ENCODE assay signal across 1 mouse cellular context in genomic region chr11:120572417-120572751, GRCm38 (mm10).
TF ChIP-seq lines count a peak whose summit lies in the region.

No protein-coding gene starts in this region.

TF ChIP-seq in CH12.LX, 34 proteins besides CTCF, POLR2A, EP300 and RAD21 (continued from another document):
- TF ChIP-seq HCFC1 (IDR thresholded peaks at IDR 0.05; ENCODE audit: low read depth, low read length): no peak
- no peak for TF ChIP-seq MEF2A (IDR thresholded peaks at IDR 0.05; ENCODE audit: borderline replicate concordance, low read depth, low read length)
- TF ChIP-seq JUND (conservative IDR thresholded peaks at IDR 0.05; ENCODE audit: low read depth, low read length): no peak
- TF ChIP-seq MYC (IDR thresholded peaks at IDR 0.05; ENCODE audit: low read depth, low read length): no peak
- TF ChIP-seq JUN (IDR thresholded peaks at IDR 0.05; ENCODE audit: insufficient read depth, low read depth, low read length): no peak
- no peak for TF ChIP-seq ETS1 (conservative IDR thresholded peaks at IDR 0.05; ENCODE audit: low read depth, low read length)
- TF ChIP-seq GABPA (IDR thresholded peaks at IDR 0.05; ENCODE audit: insufficient replicate concordance, low read depth, low read length): no peak
- no peak for TF ChIP-seq POLR2AphosphoS2 (IDR thresholded peaks at IDR 0.05; ENCODE audit: low read depth, low read length)
- no peak for TF ChIP-seq MAX (IDR thresholded peaks at IDR 0.05; ENCODE audit: low read length)
